Mouse (Mus musculus) retina, postnatal 7 days (tissue): ENCODE results near the gene Rsrc1.

ENCODE experiments used
- DNase-seq: peaks from one replicate; pipeline ENCODE4 v3.0.0-alpha.2; 2012; ENCODE audit warnings: low read depth, low spot score

The Rsrc1 gene

DNA sequence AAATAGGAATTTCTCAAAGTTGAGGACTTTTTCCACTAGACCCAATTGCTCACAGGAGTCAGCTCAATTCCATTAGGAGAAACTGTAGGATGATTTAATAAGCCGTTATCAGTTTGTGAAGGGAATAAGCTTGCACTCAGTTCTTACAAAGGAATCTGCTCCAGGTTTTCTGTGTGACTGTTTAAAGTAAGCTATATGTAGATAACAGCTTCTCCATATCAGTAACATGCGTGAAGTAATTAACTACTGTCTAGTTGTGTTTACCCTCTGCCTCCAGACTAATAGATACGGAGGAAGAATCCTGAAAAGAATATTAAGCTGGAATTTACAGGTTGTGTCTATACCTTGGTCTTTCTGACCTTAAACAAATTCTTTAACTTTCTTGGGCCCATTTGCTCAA lies 299.1 kb downstream of the Rsrc1 start:
- DNase-seq = no peak

DNA sequence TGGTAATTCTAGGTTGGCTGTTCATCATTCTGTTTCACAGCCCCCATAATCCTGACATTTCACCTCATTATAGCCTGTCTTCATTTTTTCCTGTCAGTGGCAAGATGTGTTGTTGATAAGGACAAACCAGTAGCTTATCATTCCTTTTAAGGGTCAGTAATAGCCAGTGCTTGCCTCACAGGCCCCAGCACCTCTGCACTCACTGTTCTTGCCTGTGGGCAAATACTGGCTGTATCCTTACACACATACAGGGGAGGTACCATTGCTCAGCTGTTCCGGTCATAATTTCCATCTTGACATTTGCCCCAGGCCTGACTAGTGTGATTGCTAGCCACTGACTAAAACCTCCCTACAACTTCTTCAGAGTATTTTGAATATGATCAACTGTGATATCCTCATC lies 302.8 kb downstream of the Rsrc1 start:
- no peak for DNase-seq

DNA sequence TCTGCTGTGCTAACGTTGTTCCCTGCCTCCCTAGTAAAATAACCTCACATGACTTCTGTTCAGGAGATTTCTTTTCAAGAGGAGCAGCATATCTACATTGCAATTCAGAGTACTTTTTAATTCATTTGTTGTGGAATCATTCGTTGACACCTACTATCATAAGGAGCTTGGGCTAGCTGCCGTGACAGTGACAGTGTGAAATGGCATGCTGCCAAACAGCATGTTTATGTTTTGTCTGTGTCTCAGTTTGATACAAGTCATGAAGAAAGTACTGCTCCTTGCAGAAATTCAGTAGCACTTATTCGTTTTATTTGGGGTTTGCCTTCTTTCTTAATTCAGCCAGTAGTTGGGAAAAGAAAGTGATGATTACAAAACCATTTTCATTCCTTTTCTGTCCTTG lies 303.7 kb downstream of the Rsrc1 start:
- no peak for DNase-seq

DNA sequence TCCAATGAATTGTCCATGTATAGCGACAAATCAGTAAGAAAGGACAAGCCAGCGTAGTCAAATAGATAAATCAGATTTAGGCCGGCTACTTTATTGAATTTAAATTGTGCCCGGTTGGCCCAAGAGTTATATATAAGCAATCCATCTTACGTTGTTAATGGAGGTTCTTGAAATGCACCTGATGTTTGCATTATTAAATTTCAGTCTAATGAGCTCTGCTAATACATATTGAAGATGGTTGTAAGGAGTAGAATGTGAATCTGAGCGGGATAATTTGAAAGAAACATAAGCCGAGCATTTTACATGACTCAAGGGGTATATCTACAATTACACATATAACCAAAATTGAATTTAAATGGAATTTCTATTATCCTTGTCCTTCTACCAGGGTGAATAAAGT lies 307.5 kb downstream of the Rsrc1 start:
- DNase-seq = no peak

DNA sequence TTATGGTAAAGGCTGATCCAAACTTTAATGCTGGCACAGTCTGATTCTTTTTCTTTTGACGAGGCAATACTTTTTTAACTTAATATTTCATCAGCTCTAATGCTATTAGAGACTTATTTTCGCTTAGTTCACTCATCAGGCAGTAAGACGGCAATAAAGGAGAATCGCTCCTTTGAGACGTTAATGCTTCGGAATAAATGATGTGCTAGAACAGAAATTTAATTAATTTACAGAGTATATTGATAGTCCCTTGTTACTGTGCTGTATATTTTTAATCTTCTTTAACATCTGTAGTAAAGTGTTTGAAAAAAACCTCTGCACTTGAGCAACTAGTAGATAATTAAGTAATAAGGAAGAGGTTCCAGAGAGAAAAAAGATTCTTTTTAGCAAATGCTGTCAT lies 308.3 kb downstream of the Rsrc1 start:
- DNase-seq = no peak

DNA sequence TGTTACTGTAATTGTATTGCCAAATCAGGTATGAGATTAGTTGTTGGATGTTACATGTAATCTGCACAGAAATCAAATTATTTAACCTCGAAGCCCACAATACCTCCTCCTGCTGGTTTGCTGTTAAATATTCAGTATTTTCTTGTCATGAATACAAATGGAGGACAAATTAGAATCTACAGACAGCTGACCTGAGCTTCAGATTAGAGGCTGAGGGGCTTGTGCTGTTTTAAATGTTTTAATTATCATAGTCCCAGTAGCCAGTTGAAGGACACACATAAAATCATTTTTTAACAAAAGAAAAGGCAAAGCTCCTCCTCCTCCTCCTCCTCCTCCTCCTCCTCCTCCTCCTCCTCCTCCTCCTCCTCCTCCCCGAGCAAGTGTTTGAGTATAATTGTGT lies 327.5 kb downstream of the Rsrc1 start:
- no peak for DNase-seq

DNA sequence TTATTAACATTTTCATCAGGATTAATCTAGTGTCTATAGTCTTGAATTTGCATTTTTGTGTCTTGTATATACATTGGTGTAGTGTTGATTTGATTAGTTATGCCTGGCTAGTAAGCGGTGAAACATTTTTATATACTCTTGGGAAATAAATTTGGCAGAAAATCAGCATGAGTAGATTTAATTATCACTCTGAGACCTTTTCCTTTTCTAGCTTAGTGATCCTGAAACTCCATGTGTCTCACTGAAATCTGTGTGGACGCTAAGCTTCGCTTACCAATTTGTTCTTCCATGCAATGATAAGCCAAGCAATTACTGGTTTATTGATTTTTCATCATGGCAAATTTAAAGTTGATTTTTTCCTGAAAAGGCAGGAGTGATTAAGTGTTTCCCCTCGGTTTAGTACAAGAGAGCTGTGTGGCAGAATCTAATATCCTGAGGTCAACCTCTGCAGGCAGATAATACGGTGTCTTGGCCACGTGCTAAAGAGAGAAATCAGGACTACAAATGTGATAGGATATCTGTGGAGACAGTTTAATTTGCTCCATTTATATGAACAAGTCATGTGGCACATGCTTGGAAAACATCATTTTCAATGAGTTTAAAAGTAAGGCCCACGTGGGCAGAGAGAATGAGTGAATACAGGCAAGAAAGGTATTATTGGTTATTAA lies 328.6 kb downstream of the Rsrc1 start:
- no peak for DNase-seq

DNA sequence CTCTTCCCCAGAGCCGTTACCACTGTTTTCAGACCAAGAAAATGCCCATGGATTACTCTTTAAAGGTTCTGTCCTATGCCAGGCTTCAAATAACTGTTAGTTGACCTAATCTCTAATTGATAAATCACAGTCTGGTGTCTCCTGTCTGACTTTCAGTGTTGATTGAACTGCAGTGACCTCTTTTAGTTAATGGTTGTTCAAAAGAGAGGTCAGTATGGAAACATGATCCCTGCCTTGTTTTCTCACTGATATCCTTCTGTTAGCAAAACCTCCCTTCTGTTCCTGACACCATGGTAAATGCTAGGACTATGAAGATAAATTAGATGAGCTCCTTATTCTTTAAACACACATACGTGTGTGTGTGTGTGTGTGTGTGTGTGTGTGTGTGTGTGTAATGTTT lies 330.2 kb downstream of the Rsrc1 start:
- no peak for DNase-seq

DNA sequence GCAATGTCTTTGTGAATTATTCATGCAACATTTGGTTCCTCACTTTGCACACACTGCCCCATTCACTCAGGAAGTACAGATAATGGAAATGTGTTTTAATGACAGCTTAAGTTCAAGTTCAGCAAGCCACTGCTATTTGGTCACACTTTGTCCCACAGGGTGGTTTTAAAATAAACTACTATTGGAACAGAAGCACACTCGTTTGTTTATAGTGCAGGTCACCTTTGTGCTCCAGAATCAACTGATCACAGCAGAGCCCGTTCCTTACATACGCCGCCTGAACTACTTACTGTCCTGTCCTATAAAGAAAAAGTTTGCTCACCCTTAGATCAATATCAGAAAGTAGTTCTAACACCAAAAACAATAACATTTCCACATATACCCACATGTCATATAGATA lies 341.2 kb downstream of the Rsrc1 start:
- DNase-seq = no peak

DNA sequence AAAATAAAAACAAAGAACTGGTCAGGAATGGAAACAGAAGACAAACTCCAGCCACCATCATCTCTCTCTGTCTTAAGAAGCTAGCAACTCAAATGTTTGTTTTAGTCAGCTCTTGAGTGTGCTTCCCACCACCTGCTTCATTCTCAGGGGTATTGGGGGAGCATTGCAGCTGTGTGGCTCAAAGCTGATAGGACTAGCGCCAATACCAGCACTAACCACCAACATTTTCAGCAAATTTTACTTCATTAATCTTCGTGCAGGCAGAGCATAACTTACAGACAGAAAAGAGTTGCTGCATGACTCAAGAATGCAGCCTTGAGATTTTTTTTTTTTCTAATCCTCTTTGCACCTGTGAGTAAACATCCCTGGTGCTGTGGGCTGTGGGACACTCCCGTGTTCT lies 358.4 kb downstream of the Rsrc1 start:
- no peak for DNase-seq

DNA sequence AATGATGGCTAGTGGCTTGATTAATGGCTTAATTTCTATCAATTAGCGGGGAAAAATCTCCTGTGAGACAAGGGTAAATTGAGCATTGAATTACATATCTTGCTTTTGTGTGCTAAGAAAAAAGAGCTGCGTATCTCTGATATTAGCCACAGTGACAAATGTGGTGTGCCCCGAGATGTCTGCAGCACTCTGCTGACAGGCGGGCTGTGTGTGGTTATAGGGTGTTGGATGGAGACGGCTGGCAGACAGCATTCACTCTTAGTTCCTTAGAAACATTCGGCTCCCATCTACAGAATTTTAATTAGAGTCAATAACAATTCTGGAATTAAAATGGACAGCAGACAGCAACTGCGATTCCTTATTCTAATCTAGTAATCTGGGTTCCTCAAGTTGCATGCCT lies 359.7 kb downstream of the Rsrc1 start:
- no peak for DNase-seq

DNA sequence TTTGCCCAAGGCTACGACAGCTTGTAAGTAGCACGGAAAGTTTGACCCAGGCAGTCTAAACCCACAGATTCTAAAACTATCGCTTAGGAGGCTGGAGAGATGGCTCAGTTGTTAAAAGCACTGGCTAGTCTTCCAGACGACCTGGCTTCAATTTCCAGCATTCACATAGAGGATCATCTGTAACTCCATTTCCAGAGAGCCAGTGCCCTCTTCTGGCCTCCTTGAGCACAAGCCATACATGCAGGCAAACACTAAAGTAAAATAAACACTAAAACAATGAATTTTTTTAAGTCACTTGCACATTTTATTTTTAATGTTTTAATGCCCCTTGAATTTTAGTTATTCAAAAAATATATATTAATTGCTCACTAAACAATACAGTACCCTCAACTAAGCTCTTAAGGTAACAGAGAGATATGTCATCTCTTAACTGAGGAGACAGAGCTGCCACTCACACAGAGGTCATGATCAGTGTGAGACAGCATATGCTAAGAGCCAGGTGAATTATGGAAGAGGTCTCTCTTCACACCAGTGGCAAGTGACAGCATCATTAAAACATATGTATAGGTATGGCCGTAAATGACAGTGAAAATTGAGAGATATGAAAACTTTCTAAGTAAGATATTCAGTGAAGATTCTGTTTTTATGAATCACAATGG lies 361.9 kb downstream of the Rsrc1 start:
- peak; percentile 37 for DNase-seq

DNA sequence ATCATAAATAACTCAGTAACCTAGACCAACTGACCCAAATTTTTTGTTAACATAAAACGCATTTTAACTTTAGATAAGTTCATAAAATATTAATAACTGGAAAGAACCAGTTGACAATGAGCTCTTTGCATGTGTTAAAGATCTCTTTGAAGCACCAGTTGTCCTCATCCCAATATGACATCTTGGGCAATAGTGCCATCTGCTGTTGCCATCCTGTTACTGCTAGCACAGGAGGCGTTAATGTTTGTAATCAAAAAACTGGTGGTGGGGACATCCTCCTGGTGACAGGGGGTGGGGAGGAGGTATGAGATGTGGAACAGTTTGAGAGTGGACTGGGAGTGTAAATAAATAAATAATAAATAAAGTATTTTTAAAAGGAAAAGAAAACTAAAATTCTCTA lies 363.4 kb downstream of the Rsrc1 start:
- peak; percentile 50 for DNase-seq

DNA sequence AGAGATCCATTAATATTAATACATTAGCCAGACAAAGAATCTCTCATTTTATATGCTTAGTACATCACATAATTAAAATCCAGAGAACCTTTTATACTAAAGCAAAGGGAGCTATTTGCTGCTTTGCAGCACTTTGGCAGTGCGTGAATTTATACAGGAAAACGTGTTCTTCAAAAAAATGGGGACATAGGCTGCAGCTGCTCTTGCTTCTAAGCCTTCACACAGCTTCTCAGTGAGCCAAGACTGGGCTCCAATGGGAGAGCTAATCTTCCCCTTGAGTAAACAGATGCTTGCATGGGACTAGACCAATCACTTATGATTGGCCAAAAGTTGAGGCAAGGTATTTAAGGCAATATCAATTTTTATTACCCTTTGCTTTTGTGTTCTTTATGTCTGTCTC lies 365.5 kb downstream of the Rsrc1 start:
- no peak for DNase-seq

DNA sequence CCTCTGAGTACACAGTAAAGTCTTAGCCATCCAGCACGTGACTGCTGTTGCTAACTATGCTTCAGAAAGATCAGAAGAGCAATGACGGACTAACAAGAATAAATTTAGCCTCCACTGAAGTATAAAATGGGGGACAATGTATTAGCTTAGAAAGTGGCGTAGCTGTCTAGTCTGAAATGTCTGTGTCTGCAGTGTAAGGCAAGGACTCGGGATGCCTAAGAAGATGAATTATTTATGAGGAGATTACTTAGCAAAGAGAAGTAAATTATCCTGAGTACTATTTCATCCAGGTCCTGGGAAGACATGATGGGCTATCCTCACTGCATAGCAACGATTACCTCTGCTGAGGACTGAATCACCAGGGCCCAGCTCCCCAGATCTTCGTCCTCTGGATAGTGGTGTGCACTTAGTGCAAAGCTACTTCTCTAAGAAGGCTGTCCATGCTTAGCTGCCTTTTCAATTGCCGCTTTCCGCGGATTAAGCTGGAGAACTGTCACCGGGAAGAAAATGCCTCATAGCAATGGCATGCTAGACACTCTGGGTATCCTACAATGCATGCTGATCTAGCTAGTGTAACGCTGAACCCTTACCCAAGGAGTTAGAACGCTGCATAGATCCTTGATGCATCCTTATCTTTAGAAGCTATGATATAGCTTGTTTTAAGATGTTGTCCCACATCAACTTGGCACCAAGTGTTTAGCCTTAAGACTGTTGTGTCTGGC lies 370.4 kb downstream of the Rsrc1 start:
- no peak for DNase-seq

DNA sequence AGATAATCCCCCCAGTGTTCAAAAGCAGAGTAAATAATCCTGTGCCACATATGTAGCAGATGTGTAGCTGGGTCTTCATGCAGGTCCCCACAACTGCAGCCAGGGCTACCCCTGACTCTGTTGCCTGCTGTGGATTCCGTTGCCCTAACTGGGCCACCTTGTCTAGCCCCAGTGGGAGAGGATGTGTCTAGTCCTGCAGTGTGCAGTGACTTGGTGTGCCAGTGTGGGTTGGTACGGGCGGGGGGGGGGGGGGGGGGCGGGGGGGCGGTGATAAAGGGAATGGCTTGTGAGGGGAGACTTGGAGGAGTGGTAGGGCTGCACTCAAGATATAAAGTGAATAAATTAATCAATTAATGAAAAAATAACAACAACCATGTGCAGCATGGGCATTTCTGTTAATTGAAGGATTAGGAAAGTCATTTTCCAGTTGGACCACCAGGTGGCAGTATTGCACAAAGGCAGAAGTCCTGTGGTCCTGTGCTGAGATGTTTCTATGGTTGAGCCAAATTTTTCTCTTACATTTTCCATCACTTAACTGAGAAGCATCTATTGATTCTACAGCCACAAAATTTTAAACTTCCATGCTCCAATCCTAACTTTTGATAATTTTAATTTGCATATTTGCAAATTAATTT lies 371.1 kb downstream of the Rsrc1 start:
- peak; percentile 57 for DNase-seq

DNA sequence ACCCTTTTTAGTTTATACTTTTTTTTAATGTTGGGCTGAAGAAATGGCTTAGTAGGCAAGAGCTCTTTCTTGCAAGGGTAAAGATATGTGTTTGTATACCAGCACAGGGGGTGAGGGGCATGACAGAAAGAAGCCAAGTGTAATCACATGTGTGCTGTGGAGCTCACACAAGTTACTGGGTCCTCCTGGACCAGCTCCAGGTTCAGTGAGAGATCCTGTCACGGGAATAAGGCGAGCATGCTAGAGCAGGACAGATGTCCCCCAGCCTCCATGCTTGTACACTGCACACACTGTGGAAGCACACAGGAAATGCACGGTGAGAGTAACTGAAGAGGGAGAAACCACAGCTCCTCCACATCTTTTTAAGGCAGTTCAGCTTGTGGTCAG lies 371.6 kb downstream of the Rsrc1 start:
- DNase-seq = no peak

DNA sequence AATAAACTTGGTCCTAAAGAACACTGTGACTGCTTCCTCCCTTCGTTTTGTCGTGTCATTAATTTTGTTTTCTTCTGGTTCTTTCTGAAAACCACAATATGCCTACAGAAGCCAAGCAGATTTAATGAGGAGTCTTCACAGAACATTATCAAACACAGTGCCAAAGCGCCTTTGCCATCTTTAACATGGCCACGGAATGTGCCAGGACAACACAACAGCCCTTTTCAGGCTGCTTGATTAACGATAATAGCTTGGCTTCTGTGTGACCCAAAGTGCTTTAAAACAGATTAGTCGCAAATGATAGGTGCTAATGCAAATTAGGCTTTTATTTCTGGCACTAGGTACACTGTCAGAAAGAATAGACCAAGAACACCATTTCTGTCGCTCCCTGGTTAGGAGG lies 377.2 kb downstream of the Rsrc1 start:
- no peak for DNase-seq

DNA sequence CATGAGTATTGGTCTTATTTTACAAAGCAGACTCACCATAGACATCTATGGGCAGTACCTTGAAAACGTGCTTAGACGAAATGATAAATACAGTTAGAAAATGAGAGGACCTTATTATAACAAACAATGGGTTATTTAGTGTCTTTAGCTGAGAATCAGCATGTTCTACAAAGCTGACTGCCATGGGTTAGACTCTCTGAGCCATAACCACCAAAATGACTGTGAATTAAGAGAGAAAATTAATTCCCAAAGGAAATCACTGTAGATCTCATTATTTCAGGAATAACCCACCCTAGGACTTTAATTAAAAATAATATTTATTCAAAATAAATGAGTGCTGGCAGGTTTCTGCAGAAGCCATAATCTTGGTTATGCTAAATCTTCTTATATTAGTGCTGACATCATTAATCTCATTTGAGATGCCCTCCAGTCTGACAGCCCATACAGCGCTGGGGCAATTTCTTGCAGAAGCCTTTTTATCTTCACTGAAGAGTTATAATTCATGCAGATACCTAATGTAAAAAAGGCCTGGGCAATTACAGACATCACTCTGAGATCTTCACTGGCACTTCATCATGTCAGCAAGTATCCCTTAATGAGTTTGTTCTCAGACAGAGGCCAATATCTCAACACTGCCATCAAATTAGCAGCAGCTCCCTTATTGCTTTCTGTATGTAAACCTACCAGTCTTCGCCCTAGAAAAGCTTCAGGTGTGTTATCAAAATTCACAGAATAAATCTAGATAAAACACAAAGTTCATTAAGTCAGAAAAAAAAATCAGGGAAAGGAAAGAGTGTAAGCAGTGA lies 385.1 kb downstream of the Rsrc1 start:
- DNase-seq = no peak

DNA sequence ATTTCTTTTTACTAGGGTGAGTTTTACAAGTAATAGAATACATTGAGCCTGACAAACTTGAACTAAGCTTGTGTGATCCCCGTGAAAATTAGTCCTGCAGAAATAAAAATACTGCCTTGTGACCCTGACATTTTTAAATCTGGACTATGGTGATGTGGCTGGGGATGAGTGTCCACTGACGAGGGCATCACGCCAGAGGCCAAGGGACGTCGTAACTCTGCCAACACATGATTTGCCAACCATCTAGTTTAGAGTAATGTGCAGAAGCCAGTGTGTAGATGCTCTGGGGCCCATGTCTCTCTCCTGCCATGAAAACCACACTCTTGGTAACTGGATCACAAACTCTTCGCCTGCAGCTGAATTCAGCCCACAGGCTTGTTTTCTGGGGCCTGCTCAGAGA lies 386.3 kb downstream of the Rsrc1 start:
- DNase-seq = no peak

DNA sequence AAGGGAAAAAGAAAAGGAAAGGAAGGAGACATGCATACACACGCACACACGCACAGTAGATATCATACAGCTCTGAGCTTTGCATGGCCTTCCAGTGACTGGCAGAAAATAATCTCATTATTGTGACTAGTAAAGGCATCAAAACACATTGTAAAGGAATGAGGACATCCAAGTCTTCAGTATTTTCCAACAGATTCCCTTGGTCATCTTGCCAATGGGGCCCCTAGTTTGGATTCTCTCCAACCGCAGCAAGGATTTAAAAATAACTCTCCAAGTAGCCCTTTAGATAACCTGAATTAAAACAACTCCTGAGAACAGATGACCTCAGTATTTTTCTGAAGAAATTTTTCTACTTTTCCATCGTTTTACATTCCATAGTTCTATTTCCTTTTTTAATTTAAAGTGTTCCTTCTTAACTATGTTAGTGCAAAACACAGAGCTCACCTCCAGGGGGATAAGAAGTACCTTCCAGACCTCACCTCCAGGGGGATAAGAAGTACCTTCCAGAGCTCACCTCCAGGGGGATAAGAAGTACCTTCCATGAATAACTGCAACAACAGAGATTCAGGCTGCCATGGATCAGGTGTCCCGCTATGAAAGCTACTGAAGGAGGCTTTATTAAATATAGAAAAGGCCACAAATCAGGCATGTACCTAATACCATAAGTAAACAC lies 388.4 kb downstream of the Rsrc1 start:
- no peak for DNase-seq
